Mouse (Mus musculus): Measurements from ENCODE around the gene Smim24.

The Smim24 gene

GRCm38 (mm10) chr10:81365073-81365472 lies 27.8 kb upstream of the Smim24 start:
- WGBS = 42% methylated on average over 4 of the region's 4 CpGs

GRCm38 (mm10) chr10:81365672-81366476 lies 27.0 kb upstream of the Smim24 start, which contains the start of gene 4930404N11Rik:
Gene 4930404N11Rik, minus strand, starts transcription at chr10:81365816.
- 30% methylated on average over 12 of the region's 12 CpGs for WGBS

GRCm38 (mm10) chr10:81366477-81367206 lies 26.2 kb upstream of the Smim24 start:
- 59% methylated on average over 6 of the region's 6 CpGs for WGBS

GRCm38 (mm10) chr10:81367207-81367495 lies 25.7 kb upstream of the Smim24 start:
- WGBS = 76% methylated on average over 6 of the region's 6 CpGs

- 92% methylated on average over 10 of the region's 10 CpGs for WGBS
These were observed 17.5 kb upstream of the Smim24 start for GRCm38 (mm10) chr10:81375322-81375721.

GRCm38 (mm10) chr10:81376561-81377361 lies 16.1 kb upstream of the Smim24 start:
- WGBS = 39% methylated on average over 6 of the region's 6 CpGs

GRCm38 (mm10) chr10:81377362-81377664 lies 15.5 kb upstream of the Smim24 start:
- 36% methylated on average over 2 of the region's 2 CpGs for WGBS

- WGBS = 1% methylated on average over 58 of the region's 59 CpGs
These were observed 14.9 kb upstream of the Smim24 start, which contains the start of gene Fzr1 for GRCm38 (mm10) chr10:81377793-81378552. Gene Fzr1, minus strand, starts transcription at chr10:81378516.

- WGBS = 1% methylated on average over 46 of the region's 46 CpGs
These were observed 14.2 kb upstream of the Smim24 start for GRCm38 (mm10) chr10:81378553-81379182.

GRCm38 (mm10) chr10:81379183-81379553 lies 13.7 kb upstream of the Smim24 start:
- 58% methylated on average over 3 of the region's 3 CpGs for WGBS

- WGBS = 89% methylated on average over 6 of the region's 6 CpGs
These were observed 13.0 kb upstream of the Smim24 start for GRCm38 (mm10) chr10:81379809-81380378.

- 73% methylated on average over 5 of the region's 5 CpGs for WGBS
These were observed 10.8 kb upstream of the Smim24 start for GRCm38 (mm10) chr10:81382039-81382438.

GRCm38 (mm10) chr10:81383802-81384604 lies 8.8 kb upstream of the Smim24 start, which contains the start of the genes Dohh and Gm48551:
Gene Dohh, plus strand, starts transcription at chr10:81384428.
Gene Gm48551, plus strand, starts transcription at chr10:81384466.
- WGBS = 7% methylated on average over 53 of the region's 54 CpGs

- WGBS = under 1% methylated on average over 19 of the region's 19 CpGs
These were observed 8.3 kb upstream of the Smim24 start for GRCm38 (mm10) chr10:81384605-81384982.

- 73% methylated on average over 22 of the region's 22 CpGs for WGBS
These were observed 7.1 kb upstream of the Smim24 start for GRCm38 (mm10) chr10:81385603-81386306.

- 89% methylated on average over 20 of the region's 20 CpGs for WGBS
These were observed 5.1 kb upstream of the Smim24 start for GRCm38 (mm10) chr10:81387716-81388115.

- WGBS = 72% methylated on average over 5 of the region's 5 CpGs
These were observed 4.3 kb upstream of the Smim24 start, which contains the start of gene Gm48552 for GRCm38 (mm10) chr10:81388505-81389055. Gene Gm48552, plus strand, starts transcription at chr10:81389005.

- WGBS = 53% methylated on average over 3 of the region's 3 CpGs
These were observed 3.5 kb upstream of the Smim24 start for GRCm38 (mm10) chr10:81389373-81389772.

Data from cerebral cortex, adult 2 months (tissue).